Mouse (Mus musculus) lung, postnatal 36 days (tissue): ENCODE results near the gene Ccpg1os.

Source experiments
- DNase-seq: peaks from one replicate; pipeline ENCODE4 v3.0.0; 2022; ENCODE audit warnings: mixed read lengths

Gene Ccpg1os

DNA sequence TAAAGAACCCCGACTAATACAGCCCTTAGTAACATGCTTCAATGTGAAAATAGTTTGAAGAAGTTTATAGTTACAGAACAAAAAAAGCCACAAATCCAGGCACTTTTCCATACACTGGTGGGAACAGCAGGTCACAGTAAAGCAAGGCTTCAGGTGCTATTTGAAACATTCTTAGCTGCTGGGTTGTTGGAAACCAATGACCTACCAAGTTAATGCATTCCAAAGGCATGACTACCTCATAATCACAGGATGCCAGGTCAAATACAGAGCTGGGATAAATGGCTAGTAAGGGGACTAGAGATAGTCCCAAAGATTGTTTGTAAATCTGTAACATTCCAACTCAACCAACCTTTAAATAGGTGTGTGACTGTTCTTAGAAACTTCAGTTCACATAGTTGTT is 9.9 kb downstream of the Ccpg1os start:
- no peak for DNase-seq

GRCm38 (mm10) chr9:72974734-72975133 is 10.4 kb downstream of the Ccpg1os start:
- peak; percentile 44 for DNase-seq

- DNase-seq = no peak
Observed at GRCm38 (mm10) chr9:72972984-72973383, 12.2 kb downstream of the Ccpg1os start.

- no peak for DNase-seq
Observed at GRCm38 (mm10) chr9:72972435-72972834, 12.7 kb downstream of the Ccpg1os start.

DNA sequence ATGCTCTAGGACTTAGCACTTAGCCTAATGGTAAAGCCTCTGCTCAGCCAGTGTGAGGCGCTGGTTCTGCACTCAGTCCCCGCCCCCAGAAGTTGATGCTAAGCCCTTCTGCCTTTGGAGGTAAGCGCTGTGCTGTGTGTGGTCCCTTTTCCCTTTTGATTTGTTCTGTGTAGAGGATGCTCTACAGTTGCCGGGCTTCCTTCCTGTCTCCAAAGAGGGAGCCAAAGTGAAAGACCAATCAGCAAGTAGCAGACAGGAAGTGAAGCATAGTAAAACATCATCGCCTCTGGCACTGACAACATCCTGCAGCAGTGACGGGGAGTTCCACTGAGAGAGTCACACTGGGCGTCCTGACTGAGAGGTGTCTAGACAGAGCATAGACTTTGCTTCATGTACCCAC is 15.3 kb downstream of the Ccpg1os start:
- DNase-seq = peak; percentile 50

DNA sequence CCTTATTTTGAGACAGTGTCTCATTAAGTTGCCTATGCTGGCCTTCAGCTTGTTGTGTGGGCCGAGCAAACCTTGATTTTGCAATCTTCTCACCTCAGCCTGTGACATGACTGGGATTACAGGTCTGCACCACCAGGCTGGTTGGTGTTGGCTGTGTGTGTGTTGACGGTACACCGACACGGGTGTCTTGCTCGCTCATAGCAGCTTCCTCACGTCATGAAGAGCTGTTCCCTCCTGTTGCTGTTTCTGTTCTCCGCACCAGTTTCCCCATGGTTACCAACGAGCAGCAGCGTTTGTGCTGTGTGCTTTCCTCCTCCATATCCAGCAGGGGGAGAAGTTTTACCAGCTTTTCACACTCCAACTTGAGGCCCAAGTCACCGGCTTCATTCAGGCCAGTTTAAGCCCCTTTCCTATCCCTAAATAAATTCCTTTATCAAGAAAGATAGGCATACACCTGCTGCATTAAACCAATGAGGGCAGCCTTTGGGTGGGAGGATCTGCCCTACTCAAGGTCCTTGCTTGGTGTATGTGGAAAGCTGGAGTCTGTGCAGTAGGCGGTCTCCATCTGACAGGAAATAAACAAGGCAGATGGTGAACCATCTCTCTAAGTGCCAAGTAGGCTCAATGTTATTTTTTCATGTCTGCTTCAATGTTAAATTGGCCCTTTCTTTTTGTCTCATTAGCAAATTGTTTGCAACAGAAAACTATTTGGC is 16.7 kb downstream of the Ccpg1os start:
- DNase-seq = peak; percentile 74

GRCm38 (mm10) chr9:72961959-72962358 is 23.2 kb downstream of the Ccpg1os start:
- peak; percentile 44 for DNase-seq

DNA sequence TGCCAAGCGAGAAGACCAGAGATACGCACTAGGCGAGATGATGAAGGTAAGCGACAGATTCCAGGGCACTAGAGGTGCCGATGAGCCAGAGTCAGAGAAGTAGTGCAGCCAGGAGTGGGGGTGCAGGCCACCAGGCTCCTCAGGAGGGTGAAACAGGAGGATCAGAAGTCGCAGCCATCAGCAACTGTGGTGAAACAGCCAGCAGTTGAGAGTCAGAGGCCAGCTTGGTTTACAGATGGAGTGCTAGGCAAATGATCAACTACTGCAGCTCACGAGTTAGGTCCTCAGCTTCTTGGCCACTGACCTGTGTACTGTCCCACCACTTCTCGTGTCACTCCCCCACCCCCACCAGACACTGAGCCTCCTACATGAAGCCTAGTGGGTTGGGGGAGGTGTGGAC is 23.8 kb downstream of the Ccpg1os start:
- DNase-seq = no peak

DNA sequence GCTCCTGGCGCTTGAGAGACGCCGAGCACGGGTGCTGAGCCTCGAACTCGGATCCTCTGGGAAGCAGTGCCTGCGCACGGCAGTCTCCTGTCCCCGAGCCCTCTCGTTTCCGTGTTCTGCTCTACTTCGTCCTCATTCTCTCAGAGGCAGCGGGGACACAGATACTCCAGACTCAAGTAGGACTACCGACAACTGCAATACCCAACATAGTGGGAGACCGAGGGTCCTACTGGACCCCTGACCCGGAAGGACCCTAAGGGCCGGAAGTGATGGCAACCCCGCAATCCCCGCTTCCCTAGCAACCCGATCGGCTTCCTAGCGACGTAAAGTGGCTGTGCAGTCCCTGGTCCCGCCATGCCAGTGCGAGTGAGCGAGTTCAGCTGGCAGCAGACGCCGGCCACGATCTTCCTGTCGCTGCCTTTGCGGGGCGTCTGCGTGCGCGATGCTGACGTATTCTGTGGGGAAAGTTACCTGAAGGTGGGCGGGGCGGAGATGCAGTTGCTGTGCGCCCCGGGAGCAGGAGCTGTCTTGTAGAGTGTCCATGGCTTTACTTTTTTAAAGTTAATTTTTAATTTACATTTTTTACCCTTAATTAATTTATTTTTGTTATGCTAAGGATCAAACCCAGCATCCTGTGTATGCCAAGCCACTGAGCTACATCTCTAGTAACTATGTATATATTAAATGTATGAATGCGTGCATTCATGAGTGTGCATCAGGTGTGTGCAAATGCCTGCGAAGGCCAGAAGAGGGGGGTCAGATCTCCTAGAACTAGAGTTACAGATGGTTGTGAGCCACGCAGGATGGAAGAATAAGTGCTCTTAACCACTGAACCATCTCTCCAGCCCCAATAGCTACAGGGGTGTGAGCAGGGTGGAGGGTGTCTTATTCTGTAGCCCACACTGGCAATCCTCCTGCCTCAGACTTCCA is 26.4 kb downstream of the Ccpg1os start, which contains the start of the genes Dyx1c1 and Gm44503:
Gene Dyx1c1 (plus strand): TSS at position 265 of the 930 bp plus-strand sequence.
Gene Gm44503 (plus strand): TSS at position 332 of the 930 bp plus-strand sequence.
- DNase-seq = peak; percentile 88

DNA sequence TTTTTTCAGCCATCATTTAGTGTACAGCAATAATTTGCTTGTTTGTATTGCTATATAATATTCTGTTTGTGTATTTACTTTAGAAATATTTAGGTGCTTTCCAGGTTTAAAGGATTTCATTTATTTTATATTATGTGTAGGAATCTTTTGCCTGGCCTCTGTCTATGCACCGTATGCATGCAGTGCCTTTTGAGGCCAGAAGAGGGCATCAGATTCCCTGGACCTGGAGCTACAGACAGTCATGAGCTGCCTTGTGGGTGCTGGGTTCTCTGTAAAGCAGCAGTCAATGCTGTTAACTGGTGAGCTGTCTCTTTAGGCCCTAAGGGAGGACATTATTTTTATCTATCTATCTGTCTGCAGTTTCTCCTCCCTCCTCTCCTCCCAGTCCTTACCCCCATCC is 29.6 kb downstream of the Ccpg1os start:
- DNase-seq = peak; percentile 73

GRCm38 (mm10) chr9:72954746-72955145 is 30.4 kb downstream of the Ccpg1os start:
- DNase-seq = peak; percentile 57

- no peak for DNase-seq
Observed at GRCm38 (mm10) chr9:72949572-72949971, 35.6 kb downstream of the Ccpg1os start.

DNA sequence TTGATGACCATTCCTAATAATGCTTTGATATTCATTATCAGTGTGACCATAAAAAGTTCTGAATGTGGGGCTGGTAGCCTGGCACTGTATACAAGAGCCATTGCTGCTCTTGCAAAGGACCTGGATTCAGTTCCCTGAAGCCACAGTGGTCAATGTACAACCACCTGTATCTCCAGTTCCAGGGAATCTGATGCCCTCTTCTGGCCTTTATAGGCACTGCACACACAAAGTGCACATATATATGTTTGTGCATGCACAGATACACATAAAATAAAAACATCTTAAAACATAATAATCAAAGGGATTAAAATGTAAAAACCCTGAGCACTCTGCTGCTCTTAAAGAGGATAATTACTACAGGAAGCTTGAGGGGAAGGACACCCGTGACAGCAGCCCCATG is 38.2 kb downstream of the Ccpg1os start:
- no peak for DNase-seq

DNA sequence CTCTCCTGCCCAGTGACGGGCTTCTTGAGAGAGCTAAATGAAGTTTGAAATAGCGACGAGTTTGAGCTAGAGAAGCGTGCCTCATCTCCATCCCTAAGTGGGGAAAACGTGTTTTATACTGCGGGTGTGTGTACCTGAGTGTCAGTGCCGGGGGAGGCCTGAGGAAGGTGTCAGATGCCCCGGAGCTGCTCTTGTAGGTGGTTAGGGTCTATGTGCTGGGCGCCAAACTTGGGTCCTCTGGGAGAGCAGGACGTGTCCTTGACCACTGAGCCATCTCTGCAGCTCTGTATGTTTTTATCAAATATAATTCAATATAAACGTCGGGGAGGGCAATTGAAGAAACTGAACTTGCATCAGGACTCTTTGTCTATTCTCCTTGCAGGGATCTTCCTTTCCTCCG is 40.9 kb downstream of the Ccpg1os start:
- DNase-seq = no peak

GRCm38 (mm10) chr9:72943424-72943823 is 41.8 kb downstream of the Ccpg1os start:
- peak; percentile 27 for DNase-seq

DNA sequence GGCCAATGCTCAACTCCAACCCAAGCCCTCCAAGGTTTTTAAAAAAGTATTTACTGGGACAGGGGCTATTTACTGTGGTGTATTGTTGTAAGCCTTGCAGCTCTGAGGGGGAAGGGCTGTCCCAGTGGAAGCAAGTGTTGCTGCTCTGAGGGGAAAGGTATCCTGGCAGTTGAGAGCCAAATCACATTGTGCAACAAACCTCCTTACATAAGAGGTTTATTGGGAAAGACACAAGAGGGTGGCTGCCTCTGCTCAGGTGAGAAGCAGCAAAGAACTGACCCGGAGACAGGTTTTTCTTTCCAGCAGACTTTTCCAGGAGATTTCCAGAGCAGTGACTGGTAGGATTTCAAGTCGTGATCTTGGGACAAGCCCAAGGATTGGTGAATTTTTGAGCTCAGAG is 48.9 kb downstream of the Ccpg1os start:
- DNase-seq = peak; percentile 78

DNA sequence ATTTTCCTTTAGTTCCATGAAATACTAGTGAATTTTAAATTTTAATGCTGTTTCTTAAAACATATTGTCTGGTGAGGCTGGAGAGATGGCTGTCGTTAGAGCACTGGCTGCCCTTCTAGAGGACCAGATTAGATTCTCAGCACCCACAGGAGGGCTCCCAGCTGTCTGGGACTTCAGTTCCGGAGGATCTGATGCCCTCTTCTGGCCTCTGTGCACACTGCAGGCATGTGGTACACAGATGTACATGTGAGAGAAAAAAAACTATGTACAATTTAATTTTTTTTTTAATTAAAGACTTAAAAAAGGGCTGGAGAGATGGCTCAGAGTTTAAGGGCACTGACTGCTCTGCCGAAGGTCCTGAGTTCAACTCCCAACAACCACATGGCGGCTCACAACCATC is 49.9 kb downstream of the Ccpg1os start:
- DNase-seq = no peak

DNA sequence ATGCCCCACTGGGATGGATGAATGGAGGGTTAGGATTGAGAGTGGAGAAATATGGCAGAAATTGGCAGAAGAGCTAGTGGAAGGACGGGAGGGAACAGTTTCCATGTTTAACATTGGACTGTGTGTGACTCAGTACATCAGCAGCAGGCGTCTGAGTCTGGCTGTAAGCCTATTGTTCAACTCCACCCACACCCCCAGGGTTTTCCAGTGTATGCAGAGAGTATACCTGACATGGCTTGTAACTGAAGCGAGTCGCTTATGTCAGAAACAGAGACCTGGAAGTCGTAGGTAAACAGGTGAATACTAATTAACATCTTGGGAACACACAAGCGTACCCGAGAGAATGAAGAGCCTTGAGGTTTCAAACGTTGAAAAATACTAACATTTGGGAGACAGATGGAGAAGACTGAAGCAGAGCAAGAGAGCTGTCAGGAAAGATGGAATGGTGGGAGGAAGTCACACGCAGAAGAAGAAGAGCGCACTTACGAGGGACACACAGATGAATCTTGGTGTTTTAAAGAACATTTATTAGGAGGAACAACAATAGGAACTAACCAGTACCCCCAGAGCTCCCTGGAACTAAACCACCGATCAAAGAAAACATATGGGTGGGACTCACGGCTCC is 53.9 kb downstream of the Ccpg1os start:
- no peak for DNase-seq
